Mouse (Mus musculus) urinary bladder, postnatal 10 days (tissue): Measurements from ENCODE around the gene Cyb5d2.

Experiments
- DNase-seq: peaks from one replicate; pipeline ENCODE4 v3.0.0; 2022; ENCODE audit warnings: low spot score

The Cyb5d2 gene

GRCm38 (mm10) chr11:72795455-72796295, at the start of gene Cyb5d2, which contains the start of gene Zzef1:
Cyb5d2 (minus strand) TSS chr11:72796142.
Zzef1 (plus strand) TSS chr11:72796226.
- peak; percentile 74 for DNase-seq

GRCm38 (mm10) chr11:72845526-72845925, 49.6 kb upstream of the Cyb5d2 start:
- no peak for DNase-seq

- no peak for DNase-seq
Measured at GRCm38 (mm10) chr11:72843576-72843975, 47.6 kb upstream of the Cyb5d2 start.

GRCm38 (mm10) chr11:72842731-72843130, 46.8 kb upstream of the Cyb5d2 start:
- DNase-seq = no peak

GRCm38 (mm10) chr11:72829869-72830268, 33.9 kb upstream of the Cyb5d2 start:
- no peak for DNase-seq

- DNase-seq = no peak
Measured at GRCm38 (mm10) chr11:72821041-72821440, 25.1 kb upstream of the Cyb5d2 start.

GRCm38 (mm10) chr11:72818067-72818466, 22.1 kb upstream of the Cyb5d2 start:
- DNase-seq = no peak

- DNase-seq = no peak
Measured at GRCm38 (mm10) chr11:72816859-72817258, 20.9 kb upstream of the Cyb5d2 start.

- DNase-seq = no peak
Measured at GRCm38 (mm10) chr11:72814188-72814587, 18.2 kb upstream of the Cyb5d2 start.

- no peak for DNase-seq
Measured at GRCm38 (mm10) chr11:72813687-72814086, 17.7 kb upstream of the Cyb5d2 start.

- DNase-seq = no peak
Measured at GRCm38 (mm10) chr11:72807992-72808391, 12.1 kb upstream of the Cyb5d2 start.

- no peak for DNase-seq
Measured at GRCm38 (mm10) chr11:72806556-72806955, 10.6 kb upstream of the Cyb5d2 start.

GRCm38 (mm10) chr11:72805232-72805631, 9.3 kb upstream of the Cyb5d2 start:
- DNase-seq = no peak

- no peak for DNase-seq
Measured at GRCm38 (mm10) chr11:72804586-72804985, 8.6 kb upstream of the Cyb5d2 start.

- DNase-seq = no peak
Measured at GRCm38 (mm10) chr11:72803038-72803437, 7.1 kb upstream of the Cyb5d2 start.

- no peak for DNase-seq
Measured at GRCm38 (mm10) chr11:72801182-72801581, 5.2 kb upstream of the Cyb5d2 start.

GRCm38 (mm10) chr11:72798112-72798511, 2.2 kb upstream of the Cyb5d2 start:
- DNase-seq = no peak

- no peak for DNase-seq
Measured at GRCm38 (mm10) chr11:72796773-72797338, 914 bp upstream of the Cyb5d2 start.

- no peak for DNase-seq
Measured at GRCm38 (mm10) chr11:72796296-72796687, 350 bp upstream of the Cyb5d2 start.

GRCm38 (mm10) chr11:72795149-72795454, 840 bp downstream of the Cyb5d2 start:
- DNase-seq = no peak

GRCm38 (mm10) chr11:72792033-72792432, 3.9 kb downstream of the Cyb5d2 start:
- DNase-seq = no peak

GRCm38 (mm10) chr11:72782503-72782902, 13.4 kb downstream of the Cyb5d2 start:
- no peak for DNase-seq

- no peak for DNase-seq
Measured at GRCm38 (mm10) chr11:72782103-72782502, 13.8 kb downstream of the Cyb5d2 start.

- DNase-seq = no peak
Measured at GRCm38 (mm10) chr11:72778957-72779356, 17.0 kb downstream of the Cyb5d2 start.
